Mouse (Mus musculus) ovary, adult 10 weeks (tissue): ENCODE data around the gene Cmc4. TPM values are rescaled to one million over a fixed set of nuclear protein-coding genes. Genes with fewer than 3 reads are reported as not detected.

Experiments
- polyA plus RNA-seq: library from polyadenylated mRNA; stranded (reverse); fragments of 350-450 nt; fragmentation: Illumina TruSeq; extraction: RNeasy Lipid Tissue Mini Kit (QIAGEN cat#74804); gene quantifications from one replicate; pipeline ENCODE4 v1.2.3, GENCODE M21; 2014

Gene Cmc4
- 44.1 TPM for polyA plus RNA-seq

GRCm38 (mm10) chrX:75415936-75416785, at the start of gene Cmc4, which contains the start of the genes Mtcp1 and Brcc3:
Gene Cmc4, minus strand, starts transcription at chrX:75416584.
Gene Mtcp1, minus strand, starts transcription at chrX:75416588.
Gene Brcc3, plus strand, starts transcription at chrX:75416628.

GRCm38 (mm10) chrX:75382195-75382771, 34.1 kb downstream of the Cmc4 start, which contains the start of the genes Fundc2 and F8:
Gene Fundc2, plus strand, starts transcription at chrX:75382399.
Gene F8, minus strand, starts transcription at chrX:75382615.

Other genes starting within 250 kb of the Cmc4 start
- gene Fundc2, start 34.2 kb downstream of the Cmc4 start, polyA plus RNA-seq, result 228 TPM
- gene F8, start 34.0 kb downstream of the Cmc4 start, polyA plus RNA-seq, result 22.6 TPM
- 18.4 TPM for gene Mtcp1, start within 50 bp of the Cmc4 start, polyA plus RNA-seq
- gene Brcc3, start within 50 bp of the Cmc4 start, polyA plus RNA-seq, result 102 TPM
- gene Vbp1, start 97.7 kb upstream of the Cmc4 start, polyA plus RNA-seq, result 351 TPM
- gene Rab39b, start 161.6 kb upstream of the Cmc4 start, polyA plus RNA-seq, result 12.8 TPM